Mouse (Mus musculus) kidney, adult 2 months (tissue): ENCODE measurements around the gene Dnah1.

Experiments
- CTCF ChIP-seq: fragments of 200-500 bp; conservative IDR thresholded peaks from 2 replicates; pipeline ENCODE4 v1.5.1; 2011; ENCODE audit warnings: low read depth, mild to moderate bottlenecking, control low read depth, low read length, moderate library complexity, mixed read lengths; ENCODE audit not compliant: insufficient read depth, insufficient read length
- POLR2A ChIP-seq: fragments of 200-500 bp; IDR thresholded peaks from one replicate; pipeline ENCODE4 v1.6.1; 2011; ENCODE audit warnings: low read depth, low read length, control low read depth

- TF ChIP-seq POLR2A (no peak), CTCF (no peak)
These were observed 1.5 kb downstream of the Dnah1 start for GRCm38 (mm10) chr14:31322191-31322590.
